Mouse (Mus musculus) olfactory bulb, adult 2 months (tissue): Measurements from ENCODE around the gene 6430531B16Rik. TPM values are rescaled to one million over a fixed set of nuclear protein-coding genes. Genes with fewer than 3 reads are reported as not detected.

Experiments
- H3K27ac ChIP-seq: fragments of 200-500 bp; 2 replicates; pipeline ENCODE4 v1.5.1; 2012; ENCODE audit warnings: low read depth, low read length; ENCODE audit not compliant: insufficient read depth
- H3K4me1 ChIP-seq: fragments of 200-500 bp; 2 replicates; pipeline ENCODE4 v1.6.1; 2012; ENCODE audit warnings: low read length; ENCODE audit not compliant: control insufficient read depth, insufficient read depth
- H3K4me3 ChIP-seq: fragments of 200-500 bp; 2 replicates; pipeline ENCODE4 v1.5.1; 2012; ENCODE audit warnings: mild to moderate bottlenecking, low read depth, low read length, moderate library complexity; ENCODE audit not compliant: insufficient read depth
- CTCF ChIP-seq: fragments of 200-500 bp; IDR thresholded peaks from 2 replicates; pipeline ENCODE4 v1.5.1; 2012; ENCODE audit warnings: low read depth, mild to moderate bottlenecking, low read length, moderate library complexity; ENCODE audit not compliant: insufficient read depth
- POLR2A ChIP-seq: fragments of 200-500 bp; IDR thresholded peaks from 2 replicates; pipeline ENCODE4 v1.6.1; 2012; ENCODE audit warnings: mild to moderate bottlenecking, low read depth, low read length, moderate library complexity; ENCODE audit not compliant: insufficient read depth
- WGBS: fragments of 180-500 bp; shearing (Covaris S2); methylation state at CpG from one replicate; pipeline ENCODE4 v1.1.7; 2018; 5-methylcytosine and 5-hydroxymethylcytosine counted together
- polyA plus RNA-seq: library from polyadenylated mRNA; stranded (reverse); fragments of >200 nt; gene quantifications from 2 replicates; pipeline ENCODE4 v1.2.4, GENCODE M21; 2012; ENCODE audit warnings: low replicate concordance; ENCODE audit not compliant: missing spikeins, insufficient read depth, insufficient read length

6430531B16Rik gene
- polyA plus RNA-seq, 1 experiment: not detected

DNA sequence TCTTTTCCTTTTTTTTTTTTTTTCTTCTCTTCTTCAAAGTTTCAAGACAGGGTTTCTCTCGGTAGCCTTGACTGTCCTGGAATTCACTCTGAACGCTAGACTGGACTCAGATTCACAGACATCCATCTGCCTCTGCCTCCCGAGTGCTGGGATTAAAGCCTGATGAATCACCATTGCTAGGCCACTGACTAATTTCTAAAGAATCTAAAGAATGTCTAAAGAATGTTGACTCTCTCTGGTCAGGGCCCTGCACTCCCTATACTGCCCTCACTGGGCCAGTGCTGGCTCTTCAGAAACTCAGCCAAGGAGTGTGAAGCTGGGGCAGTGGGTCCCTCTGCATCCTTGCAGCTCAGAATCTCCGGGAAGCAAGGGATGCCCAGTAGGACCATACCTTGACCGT is 3.1 kb downstream of the 6430531B16Rik start:
- Histone ChIP-seq H3K4me3 (no peak overlapping the region), H3K4me1 (peaks cover 26% of the 10 kb centered on the region), H3K27ac (no peak overlapping the region)
- 67% methylated on average over 5 of the region's 5 CpGs for WGBS
- no peak for TF ChIP-seq CTCF
- TF ChIP-seq POLR2A: no peak

DNA sequence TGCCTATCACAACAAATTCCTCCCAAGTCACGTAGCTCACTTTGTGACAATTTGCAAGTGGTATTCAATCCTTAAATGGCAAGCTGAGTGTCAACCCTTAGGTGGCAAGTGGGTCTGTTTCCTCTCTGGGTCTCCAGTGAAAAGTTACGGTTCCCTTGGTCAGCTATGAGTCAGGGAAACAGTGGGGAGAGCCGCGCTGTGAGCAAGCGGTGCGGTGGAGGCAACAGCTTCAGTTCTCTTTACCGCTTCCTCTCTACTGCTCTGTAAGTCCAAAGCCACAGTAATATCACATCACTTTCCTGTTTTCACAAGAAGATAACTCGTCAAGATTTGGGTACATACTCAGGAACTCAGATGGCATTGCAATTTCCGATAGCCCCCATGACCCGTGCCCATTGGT is 4.2 kb downstream of the 6430531B16Rik start:
- TF ChIP-seq POLR2A: no peak
- TF ChIP-seq CTCF: no peak
- WGBS: 83% methylated on average over 10 of the region's 10 CpGs
- Histone ChIP-seq H3K27ac (no peak overlapping the region), H3K4me1 (peaks cover 26% of the 10 kb centered on the region), H3K4me3 (no peak overlapping the region)

GRCm38 (mm10) chr7:139972923-139973331 is 5.6 kb downstream of the 6430531B16Rik start:
- Histone ChIP-seq H3K4me1 (peaks cover 16% of the 10 kb centered on the region), H3K4me3 (no peak overlapping the region), H3K27ac (no peak overlapping the region)
- TF ChIP-seq POLR2A: no peak
- no peak for TF ChIP-seq CTCF

DNA sequence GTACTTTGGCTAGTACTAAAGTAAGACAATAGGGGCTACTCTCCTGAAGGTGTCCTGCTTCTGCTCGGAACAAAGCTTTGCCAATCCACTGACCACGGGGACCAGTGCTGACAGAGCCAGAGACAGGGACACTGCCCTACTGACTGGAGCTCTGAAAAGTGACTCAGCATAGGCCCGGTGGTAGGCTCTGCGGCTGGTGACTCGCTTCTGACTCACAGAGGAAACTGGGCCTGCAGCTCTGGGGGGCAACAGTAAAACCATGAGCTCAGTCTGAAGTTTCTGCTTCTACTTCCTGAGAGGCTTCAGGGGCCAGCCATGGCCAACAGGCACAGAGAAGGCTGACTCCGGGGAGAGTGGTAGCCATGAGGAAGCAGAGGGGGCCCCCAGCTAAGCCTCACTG is 7.1 kb downstream of the 6430531B16Rik start:
- 36% methylated on average over 6 of the region's 6 CpGs for WGBS
- H3K4me1 ChIP-seq: peaks cover 15% of the 10 kb centered on the region
- H3K4me3 ChIP-seq: no peak overlapping the region
- no peak for TF ChIP-seq POLR2A
- no peak overlapping the region for H3K27ac ChIP-seq

- TF ChIP-seq POLR2A: no peak
- TF ChIP-seq CTCF: no peak
- H3K27ac ChIP-seq: no peak overlapping the region
- no peak overlapping the region for H3K4me3 ChIP-seq
- 72% methylated on average over 5 of the region's 5 CpGs for WGBS
- peaks cover 15% of the 10 kb centered on the region for H3K4me1 ChIP-seq
Measured at GRCm38 (mm10) chr7:139970979-139971378, 7.6 kb downstream of the 6430531B16Rik start.

DNA sequence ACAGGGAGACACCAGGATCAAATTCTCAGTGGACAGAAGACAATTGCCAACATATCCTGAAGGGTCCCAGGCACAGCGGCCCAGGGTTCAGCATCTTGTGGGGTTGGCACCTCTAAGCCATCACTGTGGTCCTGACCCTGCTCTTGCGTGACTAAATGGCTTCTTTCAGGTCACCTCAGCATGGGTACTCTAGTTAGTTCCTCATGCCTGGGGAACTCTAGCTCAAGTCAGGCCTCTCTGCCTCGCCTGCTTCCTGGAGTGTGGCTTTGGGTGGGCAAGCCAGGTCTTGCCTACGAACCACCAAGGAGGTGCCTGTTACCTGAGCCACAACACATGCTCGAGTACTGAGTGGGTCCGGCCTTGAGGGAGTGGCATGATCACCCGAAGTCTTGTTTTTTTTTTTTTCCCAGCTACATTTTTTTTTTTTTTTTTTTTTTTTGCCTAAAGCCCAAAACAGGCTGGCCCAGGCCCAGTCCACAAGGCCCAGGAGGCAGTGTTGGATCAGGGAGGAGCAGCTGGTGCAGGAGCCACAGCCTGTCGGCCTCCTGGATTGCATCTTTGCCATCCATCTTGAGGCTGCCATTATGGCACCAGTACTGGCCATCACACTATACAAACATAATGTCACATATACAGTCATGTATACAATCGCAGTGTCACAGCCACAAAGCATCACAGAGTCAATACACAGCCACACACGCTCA is 8.2 kb downstream of the 6430531B16Rik start:
- Histone ChIP-seq H3K27ac (no peak overlapping the region), H3K4me1 (peaks cover 15% of the 10 kb centered on the region), H3K4me3 (no peak overlapping the region)
- no peak for TF ChIP-seq CTCF
- TF ChIP-seq POLR2A: no peak
- WGBS: 90% methylated on average over 10 of the region's 10 CpGs

DNA sequence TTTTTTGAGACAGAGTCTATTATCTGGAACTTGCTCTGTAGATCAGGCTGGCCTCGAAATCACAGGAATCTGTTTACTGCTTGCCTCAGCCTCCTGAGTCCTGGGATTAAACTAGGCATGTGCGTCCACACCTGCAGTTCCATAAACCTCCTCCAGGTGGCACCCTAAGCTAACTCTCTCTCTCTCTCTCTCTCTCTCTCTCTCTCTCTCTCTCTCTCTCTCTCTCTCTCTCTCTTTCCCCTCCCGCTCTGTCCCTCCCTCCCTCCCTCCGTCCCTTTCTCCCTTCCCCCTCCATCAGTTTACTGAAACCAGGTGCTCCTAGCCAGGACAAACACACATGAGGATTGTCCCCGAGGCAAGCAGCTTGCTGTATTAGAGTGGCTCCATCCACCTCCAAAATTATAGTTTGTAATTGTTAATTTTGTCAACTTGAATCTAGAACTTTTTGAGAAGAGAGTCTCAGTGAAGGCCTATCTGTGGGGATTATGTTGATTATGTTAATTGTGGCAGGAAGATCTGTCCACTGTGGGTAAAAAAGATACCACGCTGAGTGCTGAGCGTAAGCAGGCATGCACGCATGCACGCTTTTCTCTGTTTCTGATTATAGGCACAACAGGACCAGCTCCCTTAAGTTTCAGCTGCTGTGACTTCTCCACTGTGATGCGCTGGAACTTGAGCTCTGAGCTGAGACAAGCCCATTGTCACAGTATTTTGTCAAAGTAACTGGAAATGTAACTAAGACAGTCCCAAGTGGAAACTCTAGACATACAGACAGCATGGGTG is 9.0 kb downstream of the 6430531B16Rik start:
- TF ChIP-seq CTCF (peak; percentile 47), POLR2A (no peak)
- no peak overlapping the region for H3K27ac ChIP-seq
- peaks cover 15% of the 10 kb centered on the region for H3K4me1 ChIP-seq
- WGBS: 39% methylated on average over 10 of the region's 10 CpGs
- no peak overlapping the region for H3K4me3 ChIP-seq

GRCm38 (mm10) chr7:139968428-139968827 is 10.1 kb downstream of the 6430531B16Rik start:
- TF ChIP-seq POLR2A (no peak), CTCF (no peak)
- H3K27ac ChIP-seq: no peak overlapping the region
- peaks cover 12% of the 10 kb centered on the region for H3K4me1 ChIP-seq
- 46% methylated on average over 5 of the region's 5 CpGs for WGBS
- no peak overlapping the region for H3K4me3 ChIP-seq

- no peak overlapping the region for H3K4me3 ChIP-seq
- TF ChIP-seq CTCF (no peak), POLR2A (no peak)
- no peak overlapping the region for H3K27ac ChIP-seq
- whole genome bisulfite sequencing: 21% methylated on average over 4 of the region's 4 CpGs
- H3K4me1 ChIP-seq: peaks cover 8% of the 10 kb centered on the region
Measured at GRCm38 (mm10) chr7:139967175-139967574, 11.4 kb downstream of the 6430531B16Rik start.
